Mouse (Mus musculus) forebrain, embryonic 10.5 days (tissue): ENCODE results near the gene Btbd35f15. TPM values are rescaled to one million over a fixed set of nuclear protein-coding genes. Genes with fewer than 3 reads are reported as not detected.
"Not testable (repeated sequence)": the region's sequence is repeated elsewhere in the genome, so short reads cannot be mapped to it uniquely, and the experiment has no call there.

Experiments
- DNase-seq: peaks from one replicate; pipeline ENCODE4 v3.0.0-alpha.2; 2017; ENCODE audit warnings: low spot score; ENCODE audit errors: extremely low spot score
- H3K27ac ChIP-seq: fragments of 300-500 bp; sonication (generic); 2 replicates; pipeline ENCODE4 v1.5.1; 2016; ENCODE audit warnings: mild to moderate bottlenecking
- H3K27me3 ChIP-seq: fragments of 300-500 bp; sonication (generic); 2 replicates; pipeline ENCODE4 v1.6.1; 2016; ENCODE audit warnings: mild to moderate bottlenecking; ENCODE audit not compliant: poor library complexity, severe bottlenecking
- H3K36me3 ChIP-seq: fragments of 300-500 bp; sonication (generic); replicated peaks from 2 replicates; pipeline ENCODE4 v1.6.1; 2016; ENCODE audit warnings: mild to moderate bottlenecking, moderate library complexity
- H3K4me1 ChIP-seq: fragments of 300-500 bp; sonication (generic); 2 replicates; pipeline ENCODE4 v1.6.1; 2016
- H3K4me3 ChIP-seq: fragments of 300-500 bp; sonication (generic); 2 replicates; pipeline ENCODE4 v1.5.1; 2016; ENCODE audit warnings: mild to moderate bottlenecking, moderate library complexity
- H3K9me3 ChIP-seq: fragments of 300-500 bp; sonication (generic); 2 replicates; pipeline ENCODE4 v1.6.1; 2016; ENCODE audit warnings: mild to moderate bottlenecking, moderate library complexity
- WGBS: fragments of 180-500 bp; shearing (Covaris S2); methylation state at CpG from one replicate; pipeline ENCODE4 v1.1.7; 2016; 5-methylcytosine and 5-hydroxymethylcytosine counted together
- polyA plus RNA-seq: library from polyadenylated mRNA; unstranded; fragments of >200 nt; fragmentation: Nextera tagmentation; extraction: Ambion mirVana; gene quantifications from 2 replicates; pipeline ENCODE4 v1.2.1, GENCODE M21; 2016

Gene Btbd35f15
- not detected in 2 replicates for polyA plus RNA-seq

- no CpG with 5 or more reads among the region's 3 CpGs for WGBS
- H3K4me3 ChIP-seq, H3K27ac ChIP-seq: not testable (repeated sequence)
Measured at GRCm38 (mm10) chrX:33577214-33577613, at the start of gene Btbd35f15. TSS of gene Btbd35f15 (minus strand) at chrX:33577314.

More at GRCm38 (mm10) chrX:33577214-33577613, at the start of gene Btbd35f15:
- H3K9me3 ChIP-seq, H3K4me1 ChIP-seq, H3K27me3 ChIP-seq, DNase-seq, H3K36me3 ChIP-seq: not testable (repeated sequence)

Other genes with a start within 250 kb of the Btbd35f15 start
- gene Btbd35f13, start 79.9 kb upstream of the Btbd35f15 start, polyA plus RNA-seq: not detected in 2 replicates
- not detected in 2 replicates for gene Btbd35f14, start 125.0 kb upstream of the Btbd35f15 start, polyA plus RNA-seq